Mouse (Mus musculus) forelimb bud, embryonic 11.5 days (tissue): ENCODE results near the gene Gm10563.
"Not testable (repeated sequence)": the region's sequence is repeated elsewhere in the genome, so short reads cannot be mapped to it uniquely, and the experiment has no call there.

Experiments
- DNase-seq: peaks from one replicate; pipeline ENCODE4 v3.0.0-alpha.2; 2012; ENCODE audit warnings: low read depth, low spot score

Gm10563 gene

DNA sequence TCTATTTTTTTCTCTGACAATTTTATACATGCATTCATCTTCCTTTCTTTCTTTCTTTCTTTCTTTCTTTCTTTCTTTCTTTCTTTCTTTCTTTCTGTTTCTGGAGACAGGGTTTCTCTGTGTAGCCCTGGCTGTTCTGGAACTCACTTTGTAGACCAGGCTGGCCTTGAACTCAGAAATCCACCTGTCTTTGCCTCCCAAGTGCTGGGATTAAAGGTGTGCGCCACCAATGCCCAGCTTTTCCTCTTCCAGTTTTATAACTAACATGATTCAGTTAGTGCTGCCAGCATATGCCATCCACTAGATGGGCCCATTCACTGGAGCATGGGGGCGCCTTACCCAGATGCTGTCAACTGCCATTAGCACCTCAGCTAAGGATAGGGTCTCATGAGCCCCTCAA lies at the start of gene Gm10563:
Gene Gm10563, minus strand, starts transcription at position 101 of the 400 bp plus-strand sequence.
- not testable (repeated sequence) for DNase-seq

DNA sequence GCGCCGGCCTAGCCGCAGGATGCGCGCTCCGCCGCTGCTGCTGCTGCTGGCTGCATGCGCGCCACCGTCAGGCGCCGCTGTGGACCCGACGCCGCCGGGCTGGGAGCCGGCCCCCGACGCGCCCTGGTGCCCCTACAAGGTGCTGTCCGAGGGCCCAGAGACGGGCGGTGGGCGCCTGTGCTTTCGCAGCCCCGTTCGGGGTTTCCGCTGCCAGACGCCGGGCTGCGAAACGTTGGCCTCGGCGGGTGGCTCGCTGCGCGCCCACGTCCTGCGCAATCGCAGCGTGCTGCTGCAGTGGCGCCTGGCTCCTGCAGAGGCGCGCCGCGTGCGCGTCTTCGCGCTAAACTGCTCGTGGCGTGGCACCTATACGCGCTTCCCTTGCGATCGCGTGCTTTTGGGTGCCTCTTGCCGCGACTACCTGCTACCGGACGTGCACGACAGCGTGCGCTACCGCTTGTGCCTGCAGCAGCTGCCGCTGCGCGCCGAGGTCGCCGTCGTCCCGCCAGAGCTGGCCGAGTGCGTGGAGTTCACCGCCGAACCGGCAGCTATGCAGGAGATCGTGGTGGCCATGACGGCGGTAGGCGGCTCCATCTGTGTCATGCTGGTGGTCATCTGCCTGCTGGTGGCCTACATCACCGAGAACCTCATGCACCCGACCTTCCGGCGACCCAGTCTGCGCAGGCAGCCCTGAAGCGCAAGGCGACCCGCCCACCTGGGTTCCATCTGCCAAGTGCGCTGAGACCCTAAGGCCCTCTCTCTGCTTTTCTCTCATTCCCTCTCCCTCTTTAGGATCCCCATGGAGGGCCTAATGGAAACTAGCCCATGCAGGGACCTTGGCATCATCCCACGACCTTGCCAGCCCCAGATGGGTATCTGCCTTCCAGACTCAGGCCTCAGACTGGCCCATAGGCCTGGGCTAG lies 49.5 kb upstream of the Gm10563 start:
- peak; percentile 56 for DNase-seq

DNA sequence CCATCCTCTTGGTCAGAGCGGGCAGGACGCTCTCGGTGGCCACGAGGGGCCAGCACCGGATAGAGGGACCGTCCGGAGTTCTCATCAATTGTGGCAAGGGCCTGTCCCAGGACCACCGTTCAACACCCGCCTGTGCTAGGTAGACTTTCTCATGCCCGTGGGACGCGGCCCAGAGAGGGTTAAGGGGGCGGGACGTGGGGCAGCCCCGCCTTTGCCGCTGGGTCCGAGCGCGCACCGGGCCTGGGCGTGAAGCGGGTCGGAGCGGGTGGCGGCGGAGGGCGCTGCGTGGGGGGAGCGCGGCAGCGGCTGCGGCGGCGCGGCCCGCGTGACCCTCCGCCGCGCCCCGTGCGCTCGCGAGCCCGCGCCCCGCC lies 48.9 kb upstream of the Gm10563 start, which contains the start of gene Fndc10:
Gene Fndc10, plus strand, starts transcription at position 232 of the 371 bp plus-strand sequence.
- peak; percentile 21 for DNase-seq

DNA sequence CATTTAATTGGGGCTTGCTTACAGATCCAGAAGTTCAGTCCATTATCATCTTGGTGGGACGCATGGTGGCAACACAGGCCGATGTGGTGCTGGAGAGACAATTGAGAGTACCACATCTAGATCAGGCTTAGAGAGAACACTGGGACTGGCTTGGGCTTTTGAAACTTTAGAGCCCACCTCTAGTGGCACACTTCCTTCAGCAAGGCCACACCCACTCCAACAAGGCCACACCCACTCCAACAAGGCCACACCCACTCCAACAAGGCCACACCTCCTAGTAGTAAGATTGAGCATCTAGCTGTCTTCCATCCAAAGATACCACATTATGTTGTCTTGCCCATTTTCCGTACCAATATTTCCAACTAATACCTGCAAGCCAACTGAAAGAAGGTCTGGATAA lies 47.2 kb upstream of the Gm10563 start:
- no peak for DNase-seq

DNA sequence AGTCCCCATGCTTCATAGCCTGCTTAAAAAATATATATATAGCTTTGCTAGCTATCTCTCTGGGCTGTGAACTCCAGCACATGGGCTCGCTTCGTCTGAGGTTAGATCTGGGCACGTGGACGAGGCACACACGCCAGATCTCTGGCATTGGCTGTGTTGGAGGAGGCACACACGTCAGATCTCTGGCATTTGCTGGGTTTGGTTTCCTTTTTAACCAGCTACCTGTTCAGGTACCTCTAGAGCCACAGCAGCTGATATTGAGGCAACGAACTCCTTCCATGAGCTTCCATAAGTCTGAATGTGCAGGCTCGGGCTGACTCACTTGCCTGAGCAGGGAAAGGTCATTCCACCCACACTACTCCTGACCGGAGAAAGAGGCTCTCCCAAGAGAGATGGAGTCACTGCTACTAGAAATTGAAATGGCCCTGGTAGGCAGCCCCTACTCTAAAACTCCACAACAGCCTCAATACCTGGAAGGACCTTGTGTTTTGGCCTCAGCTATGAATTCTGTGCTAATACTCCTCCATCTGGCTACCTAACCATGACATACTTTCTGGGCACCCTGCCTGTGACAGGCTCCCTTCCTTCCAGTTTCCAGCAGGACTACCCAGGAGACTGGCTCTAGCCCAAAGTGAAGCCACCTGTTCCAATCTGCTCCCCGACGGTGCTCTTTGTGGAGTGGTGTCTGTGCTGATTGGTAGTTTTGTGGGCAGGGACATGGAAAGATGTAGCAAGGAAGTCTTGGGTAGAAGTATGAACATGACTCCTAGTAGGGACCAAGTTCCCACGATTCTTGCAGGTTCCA lies 45.6 kb upstream of the Gm10563 start:
- DNase-seq = no peak

DNA sequence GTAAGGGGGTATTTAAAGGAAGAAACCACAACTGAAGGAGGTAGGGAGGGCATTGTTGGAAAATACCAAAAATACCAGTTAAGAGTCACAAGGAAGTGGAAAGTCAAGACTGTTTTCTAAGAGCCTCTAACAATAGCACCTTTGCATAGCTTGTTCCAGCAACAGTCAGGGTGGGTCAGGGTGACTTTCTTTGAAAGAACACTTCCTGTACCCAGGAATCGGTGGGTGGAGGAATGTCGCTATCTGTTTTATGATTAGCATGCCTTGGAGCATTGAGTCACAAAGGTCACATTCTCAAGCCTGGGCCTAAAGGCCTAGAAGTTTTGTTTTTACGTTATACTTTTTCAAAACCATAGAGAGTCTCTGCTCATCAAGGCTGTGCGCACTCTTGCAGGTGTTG lies 42.6 kb upstream of the Gm10563 start:
- DNase-seq = not testable (repeated sequence)

DNA sequence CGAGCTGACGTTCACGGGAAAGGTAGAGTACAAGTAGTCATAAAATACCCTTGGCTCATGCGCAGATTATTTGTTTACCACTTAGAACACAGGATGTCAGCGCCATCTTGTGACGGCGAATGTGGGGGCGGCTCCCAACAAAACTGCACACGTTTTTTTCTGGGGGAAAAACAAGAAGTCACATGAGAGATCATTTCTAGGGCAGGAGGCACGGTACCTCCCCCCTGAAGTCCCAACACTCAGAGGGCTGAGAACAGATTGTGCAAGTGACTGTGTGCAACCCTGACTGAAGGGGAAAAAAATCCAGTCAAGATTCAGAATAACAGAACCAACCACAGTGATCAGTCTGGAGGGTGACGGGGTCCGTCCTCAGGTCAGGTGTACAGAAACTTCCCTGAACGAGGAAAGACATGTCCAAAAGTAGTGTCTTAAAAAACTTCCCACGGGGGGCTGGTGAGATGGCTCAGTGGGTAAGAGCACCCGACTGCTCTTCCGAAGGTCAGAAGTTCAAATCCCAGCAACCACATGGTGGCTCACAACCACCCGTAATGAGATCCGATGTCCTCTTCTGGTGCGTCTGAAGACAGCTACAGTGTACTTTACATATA lies 38.6 kb upstream of the Gm10563 start:
- DNase-seq = not testable (repeated sequence)

DNA sequence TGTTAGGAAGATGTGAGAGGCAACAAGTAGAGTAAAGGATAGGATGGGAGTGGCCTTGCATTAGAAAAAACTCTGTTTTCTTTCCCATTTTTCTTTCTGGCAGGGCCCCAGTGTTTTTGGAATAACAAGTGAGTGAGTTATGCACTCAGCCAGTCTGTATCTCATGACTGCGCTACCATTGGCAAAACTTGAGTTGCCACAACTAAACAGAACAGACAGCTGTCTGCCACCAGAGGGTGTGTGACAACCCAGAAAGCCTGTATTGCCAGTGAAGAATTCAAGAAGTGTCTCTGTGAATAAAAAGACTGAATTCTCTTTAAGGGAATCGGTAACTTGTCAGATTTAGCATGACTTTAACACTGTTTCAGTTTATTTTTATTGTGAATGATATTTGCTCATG lies 30.8 kb upstream of the Gm10563 start:
- DNase-seq = no peak

DNA sequence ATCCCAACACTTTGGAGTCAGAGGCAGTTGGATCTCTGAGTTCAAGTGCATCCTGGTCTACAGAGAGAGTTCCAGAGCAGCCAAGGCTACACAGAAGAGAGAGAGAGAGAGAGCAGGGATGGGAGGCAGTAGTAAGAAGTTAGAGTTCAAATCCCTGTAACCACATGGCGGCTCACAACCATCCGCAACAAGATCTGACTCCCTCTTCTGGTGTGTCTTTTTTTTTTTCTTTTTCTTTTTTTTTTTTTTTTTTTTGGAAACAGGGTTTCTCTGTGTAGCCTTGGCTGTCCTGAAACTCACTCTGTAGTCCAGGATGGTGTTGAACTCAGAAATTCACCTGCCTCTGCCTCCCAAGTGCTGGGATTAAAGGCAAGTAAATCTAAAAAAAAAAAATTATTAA lies 26.9 kb upstream of the Gm10563 start:
- DNase-seq = no peak

DNA sequence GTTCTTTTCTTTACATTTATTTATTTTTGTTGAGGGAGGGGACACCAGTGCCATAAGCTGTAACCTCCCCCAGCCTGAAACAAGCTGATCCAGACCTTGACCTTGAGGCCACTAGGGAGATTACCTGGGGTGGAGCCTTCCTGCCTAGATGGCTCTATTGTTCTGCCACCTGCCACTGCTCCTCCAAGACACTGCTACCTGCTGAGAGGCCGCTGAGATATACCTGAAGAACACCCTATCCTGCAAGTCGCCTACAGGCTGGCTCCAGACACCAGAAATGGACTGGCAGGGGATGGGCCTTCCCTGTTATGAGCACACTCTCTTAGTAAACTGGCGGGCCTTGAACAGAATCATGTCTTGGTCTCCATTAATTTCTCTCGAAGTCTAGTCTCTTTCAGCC lies 25.0 kb upstream of the Gm10563 start:
- not testable (repeated sequence) for DNase-seq

DNA sequence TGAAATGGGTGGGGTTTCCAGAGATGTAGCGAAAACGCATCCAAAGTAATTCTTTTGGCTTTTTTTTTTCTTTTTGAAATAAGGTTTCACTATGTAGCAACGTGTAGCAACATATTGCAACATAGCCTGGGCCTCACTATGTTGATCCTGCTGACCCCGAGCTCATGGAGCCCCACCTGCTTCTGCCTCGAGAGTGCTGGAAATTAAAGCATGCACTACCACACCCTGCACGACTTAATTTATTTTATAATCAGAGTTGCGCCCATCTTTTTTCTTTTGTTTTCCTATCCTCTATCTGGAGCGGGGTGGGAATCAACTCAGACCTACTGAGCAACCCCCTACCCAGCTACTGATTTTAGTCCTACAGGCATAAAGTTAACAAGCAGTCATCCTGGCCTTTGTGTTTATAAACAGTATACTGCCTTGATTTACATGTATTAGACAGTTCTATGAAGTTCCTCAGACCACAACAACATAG lies 24.4 kb upstream of the Gm10563 start:
- DNase-seq = no peak

DNA sequence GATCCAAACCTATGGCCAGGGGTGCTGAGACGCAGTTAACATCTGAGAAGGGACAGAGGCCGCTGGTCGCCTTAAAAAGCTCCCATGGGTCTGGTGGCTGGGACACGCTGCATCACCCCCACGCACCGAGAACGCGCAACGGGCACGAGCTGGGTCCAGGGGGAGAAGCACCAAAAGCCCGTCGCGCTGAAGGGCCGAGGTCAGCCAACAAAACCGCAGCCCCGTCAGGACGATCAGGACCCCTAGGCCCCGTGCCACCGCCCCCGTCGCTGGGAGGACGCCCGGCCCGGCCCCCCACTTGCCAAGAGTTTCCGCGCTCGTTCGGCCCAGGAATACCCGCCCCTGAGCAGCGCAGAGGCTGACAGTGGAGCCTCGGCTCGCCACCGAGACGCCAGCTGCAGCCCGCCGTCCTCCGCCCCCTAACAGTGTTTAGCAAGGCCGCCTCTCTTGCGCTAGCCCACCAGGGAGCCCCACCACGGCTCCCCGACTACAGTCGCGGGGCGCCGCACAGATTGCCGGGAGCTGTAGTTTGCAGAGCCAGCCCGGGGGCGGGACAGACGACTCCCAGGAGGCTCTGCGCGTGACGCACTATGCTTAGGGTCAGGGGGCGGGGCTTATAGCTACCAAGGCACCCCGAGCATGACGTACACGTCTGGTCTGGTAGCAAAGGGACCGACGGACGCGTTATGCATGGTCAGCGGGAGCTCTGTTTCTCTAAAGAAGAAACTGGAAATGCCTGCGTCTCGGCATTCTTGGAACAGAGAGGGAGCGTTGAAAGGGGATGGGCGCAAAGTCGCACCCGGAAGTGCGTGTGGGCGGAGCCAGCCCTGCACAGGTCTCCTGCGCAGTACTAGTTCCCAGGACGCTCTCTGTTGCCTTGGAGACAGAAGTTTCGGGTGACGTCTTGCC lies 23.7 kb upstream of the Gm10563 start, which contains the start of gene Mib2:
Gene Mib2, minus strand, starts transcription at position 510 of the 909 bp plus-strand sequence.
- DNase-seq = peak; percentile 97

DNA sequence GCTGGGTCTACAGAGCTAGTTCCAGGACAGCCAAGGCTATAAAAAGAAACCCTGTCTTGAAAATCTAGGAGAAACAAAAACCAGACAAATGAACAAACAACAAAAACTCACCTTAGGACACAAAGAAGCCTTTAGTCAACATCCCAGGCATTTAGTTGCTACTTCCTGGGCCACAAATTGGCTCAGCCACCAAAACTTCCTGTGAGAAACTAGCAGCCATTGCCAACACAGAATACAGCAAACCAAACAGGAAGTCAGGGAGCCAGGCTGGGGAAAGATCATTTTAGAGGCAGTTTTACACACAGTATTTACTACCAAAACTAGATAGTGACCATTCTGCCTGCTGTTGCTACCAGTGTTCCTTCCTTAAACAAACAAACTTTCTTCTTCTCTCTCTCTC lies 21.7 kb upstream of the Gm10563 start:
- DNase-seq = no peak

DNA sequence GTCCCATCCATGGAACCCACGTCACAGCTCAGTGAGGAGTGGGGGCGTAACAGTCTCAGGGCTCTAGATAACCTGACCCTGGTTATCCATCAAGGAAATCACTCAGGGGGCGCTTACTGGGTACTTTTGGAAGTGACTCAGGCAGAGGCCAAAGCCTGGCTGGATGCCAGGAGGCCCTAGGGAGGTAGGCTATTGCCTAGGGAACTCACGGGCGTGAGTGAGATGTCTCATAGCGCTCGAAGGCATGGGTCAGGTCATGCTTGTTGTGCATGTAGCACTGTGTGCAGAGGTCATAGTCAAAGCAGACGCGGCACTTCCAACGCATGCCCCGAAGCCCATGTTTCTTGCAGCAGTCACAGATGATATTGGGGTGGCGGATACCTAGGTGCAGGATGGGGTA lies 15.4 kb upstream of the Gm10563 start:
- DNase-seq = no peak

DNA sequence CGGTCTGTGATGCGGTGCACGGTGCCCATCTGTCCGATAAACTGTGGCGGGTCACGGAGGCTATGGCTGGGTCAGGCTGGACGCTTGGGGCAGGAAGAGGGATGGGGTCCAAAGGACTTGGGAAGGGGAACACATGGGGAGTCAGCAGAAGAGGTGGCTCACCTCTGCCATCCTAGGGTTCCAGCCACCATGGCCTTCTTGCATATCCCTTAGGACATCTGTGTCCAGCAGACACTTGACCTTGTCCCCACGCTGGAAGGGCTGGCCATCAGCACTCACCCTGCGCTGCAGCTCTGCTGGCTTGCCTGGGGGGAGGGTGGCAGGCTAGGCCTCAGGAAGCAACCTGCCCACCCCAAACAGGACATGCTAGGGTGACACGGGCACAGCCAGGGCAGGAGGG lies 13.8 kb upstream of the Gm10563 start:
- no peak for DNase-seq

DNA sequence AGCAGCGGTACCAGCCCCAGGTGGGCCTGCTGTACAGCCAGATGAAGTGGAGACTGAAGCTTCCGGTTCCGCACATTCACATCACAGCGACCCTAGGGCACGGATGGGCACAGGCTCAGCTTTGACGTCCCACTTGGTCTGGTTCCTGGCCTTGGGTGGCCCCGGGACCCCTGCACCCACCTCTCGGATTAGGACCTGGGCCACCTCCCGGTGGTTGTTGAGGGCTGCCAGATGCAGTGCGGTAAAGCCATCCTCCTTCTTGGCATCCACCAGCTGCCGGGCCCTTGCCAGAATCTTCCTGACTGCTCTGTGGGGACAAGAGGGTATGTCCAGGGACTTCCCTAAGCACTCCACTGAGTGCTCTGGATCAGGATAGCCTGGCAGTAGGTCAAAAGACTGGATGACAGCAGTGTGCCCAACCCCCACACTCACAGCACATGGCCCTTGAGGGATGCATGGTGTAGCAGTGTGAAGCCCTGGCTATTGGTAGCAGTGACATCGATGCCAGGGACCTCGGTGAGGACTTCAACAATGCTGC lies 11.1 kb upstream of the Gm10563 start:
- DNase-seq = no peak

DNA sequence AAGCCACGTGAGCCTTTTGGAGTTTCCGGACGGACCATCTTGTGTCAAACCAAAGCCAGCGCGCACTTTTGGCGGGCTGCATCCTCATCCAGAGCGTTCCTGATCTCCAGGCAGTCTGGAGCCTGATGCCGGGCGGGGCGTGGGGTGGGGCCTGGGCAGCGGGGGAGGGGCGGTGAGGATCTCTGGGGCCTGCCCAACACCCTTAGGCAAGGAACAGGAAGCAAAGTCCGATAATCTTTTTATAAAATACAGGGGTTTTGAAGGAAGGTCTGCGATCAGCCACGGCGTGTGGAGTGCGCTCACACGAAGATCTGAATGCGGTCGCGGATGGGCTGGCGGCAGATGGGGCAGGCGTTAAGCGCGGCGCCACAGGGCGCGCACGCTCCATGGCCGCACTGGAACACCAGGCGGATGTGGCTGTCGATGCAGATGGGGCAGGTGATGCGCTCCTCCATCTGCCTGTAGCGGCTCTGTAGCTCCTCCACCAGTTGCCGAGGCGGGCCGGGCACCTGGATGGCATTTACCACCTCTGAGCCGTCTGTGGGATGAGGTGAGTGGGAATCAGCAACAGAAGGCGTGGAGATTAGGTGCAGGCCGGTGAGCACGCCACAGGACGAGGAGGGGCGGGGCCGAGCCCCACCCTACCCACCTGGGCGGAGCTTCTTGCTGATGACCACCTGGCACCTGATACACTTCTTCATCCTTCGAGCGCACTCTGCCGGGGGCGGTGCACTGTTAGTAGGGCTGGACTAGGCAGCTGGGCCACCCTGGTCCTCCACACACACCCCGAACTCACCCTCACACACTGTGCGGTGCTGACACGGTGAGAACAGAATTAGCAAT lies 9.5 kb upstream of the Gm10563 start:
- no peak for DNase-seq

DNA sequence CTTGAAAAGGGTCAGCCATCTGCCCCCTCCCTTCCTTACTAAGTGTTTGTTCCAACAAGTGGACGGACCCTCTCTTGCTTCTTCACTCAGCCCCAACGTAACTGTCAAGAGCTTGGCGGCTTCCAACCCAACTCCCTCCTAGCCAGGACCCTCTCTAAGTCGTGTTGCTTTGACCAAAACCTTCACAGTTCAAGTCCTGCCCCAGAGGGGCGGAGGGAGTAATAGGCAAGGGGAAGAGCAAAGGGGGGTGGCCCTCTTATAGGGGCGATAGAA lies 8.9 kb upstream of the Gm10563 start:
- DNase-seq = no peak

DNA sequence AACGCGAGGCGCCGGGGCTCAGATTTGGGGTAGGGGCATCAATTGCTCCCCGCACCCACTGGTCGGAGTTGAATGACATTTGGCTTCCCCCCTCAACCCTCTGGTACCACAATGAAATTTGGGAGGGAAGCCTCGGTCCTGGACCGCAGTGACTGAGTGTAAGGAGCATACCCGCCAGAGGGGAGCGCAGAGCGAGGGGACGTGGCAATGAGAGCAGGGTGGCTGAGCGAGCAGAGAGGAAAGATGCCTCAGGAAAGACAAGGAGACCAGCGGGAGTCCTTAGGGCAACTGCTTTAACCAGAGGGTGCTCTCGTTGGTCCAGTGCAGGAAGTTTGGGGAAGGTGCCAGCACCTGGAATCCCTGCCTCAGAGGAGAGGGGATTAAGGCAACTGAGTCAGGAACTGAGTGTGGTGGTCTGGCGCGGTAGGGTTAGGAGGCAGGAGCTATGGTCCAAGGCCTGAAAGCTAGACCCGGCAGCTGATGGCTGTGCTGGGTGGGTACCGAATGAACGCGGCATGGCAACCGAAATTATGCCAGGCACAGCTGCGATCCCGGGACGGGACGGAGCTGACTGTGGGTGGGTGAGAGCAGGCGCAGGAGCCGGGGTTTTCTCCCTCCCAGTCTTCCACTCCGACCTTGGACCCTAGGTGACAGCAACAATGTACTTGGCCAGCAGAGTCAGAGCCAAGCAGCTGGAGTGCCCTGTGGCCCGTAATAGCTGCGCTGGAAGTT lies 8.4 kb upstream of the Gm10563 start:
- no peak for DNase-seq
